Mouse (Mus musculus) spleen, postnatal 10 days (tissue): ENCODE results near the gene Vangl1.

Source experiments
- DNase-seq, 2 experiments: peaks; one replicate each; pipeline ENCODE4 v3.0.0; 2021 to 2022; ENCODE audit warnings: low spot score in 2 of 2

The Vangl1 gene

GRCm38 (mm10) chr3:102198446-102198845 is 6.0 kb downstream of the Vangl1 start:
- no peak for DNase-seq

- no peak for DNase-seq
These were observed 6.7 kb downstream of the Vangl1 start for GRCm38 (mm10) chr3:102197746-102198145.

GRCm38 (mm10) chr3:102197152-102197551 is 7.3 kb downstream of the Vangl1 start:
- DNase-seq = no peak

- DNase-seq = no peak
These were observed 8.3 kb downstream of the Vangl1 start for GRCm38 (mm10) chr3:102196166-102196565.

- no peak for DNase-seq
These were observed 8.7 kb downstream of the Vangl1 start for GRCm38 (mm10) chr3:102195762-102196161.

GRCm38 (mm10) chr3:102194291-102195051 is 10.0 kb downstream of the Vangl1 start:
- DNase-seq = no peak

GRCm38 (mm10) chr3:102193488-102194290 is 10.8 kb downstream of the Vangl1 start:
- no peak for DNase-seq

- DNase-seq = no peak
These were observed 11.9 kb downstream of the Vangl1 start for GRCm38 (mm10) chr3:102192621-102193020.

- no peak for DNase-seq
These were observed 12.9 kb downstream of the Vangl1 start for GRCm38 (mm10) chr3:102191575-102191974.

GRCm38 (mm10) chr3:102190642-102191041 is 13.9 kb downstream of the Vangl1 start:
- DNase-seq = no peak

- DNase-seq = no peak
These were observed 14.5 kb downstream of the Vangl1 start for GRCm38 (mm10) chr3:102190015-102190414.

- DNase-seq = no peak
These were observed 15.5 kb downstream of the Vangl1 start for GRCm38 (mm10) chr3:102188972-102189371.

- DNase-seq = no peak
These were observed 17.1 kb downstream of the Vangl1 start for GRCm38 (mm10) chr3:102187401-102187800.

- no peak for DNase-seq
These were observed 19.8 kb downstream of the Vangl1 start for GRCm38 (mm10) chr3:102184721-102185120.

- DNase-seq = no peak
These were observed 21.9 kb downstream of the Vangl1 start for GRCm38 (mm10) chr3:102182601-102183000.

GRCm38 (mm10) chr3:102181191-102181590 is 23.3 kb downstream of the Vangl1 start:
- no peak for DNase-seq

GRCm38 (mm10) chr3:102180746-102181145 is 23.7 kb downstream of the Vangl1 start:
- peak in 1 of 2 experiments; percentile 63 for DNase-seq

- no peak for DNase-seq
These were observed 24.6 kb downstream of the Vangl1 start for GRCm38 (mm10) chr3:102179869-102180268.

- DNase-seq = no peak
These were observed 26.5 kb downstream of the Vangl1 start for GRCm38 (mm10) chr3:102177837-102178615.

- DNase-seq = no peak
These were observed 28.4 kb downstream of the Vangl1 start for GRCm38 (mm10) chr3:102176116-102176515.

GRCm38 (mm10) chr3:102175701-102176100 is 28.8 kb downstream of the Vangl1 start:
- DNase-seq = no peak
